In the genomic region with DNA sequence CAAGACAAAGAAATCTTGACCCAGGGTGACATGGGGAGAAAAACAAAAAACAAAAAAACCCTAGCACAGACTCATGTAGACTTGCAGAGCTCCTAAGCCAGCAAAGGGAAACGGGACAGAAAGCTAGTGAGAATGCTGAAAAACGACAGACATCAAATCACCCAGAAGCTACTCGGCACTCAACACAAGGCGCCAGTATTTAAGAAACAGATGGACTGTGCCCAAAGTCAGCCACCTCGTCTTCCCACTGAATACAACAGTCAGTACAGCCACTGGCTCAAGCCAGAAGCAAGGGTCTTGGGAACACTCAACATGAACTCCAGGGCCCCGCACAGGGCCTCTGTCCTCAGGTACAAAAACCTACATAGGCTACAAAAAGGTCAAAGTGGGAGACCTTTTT, we compare ENCODE assay signal across 13 mouse cellular contexts. TPM values are rescaled to one million over a fixed set of nuclear protein-coding genes. Genes with fewer than 3 reads are reported as not detected.
A peak's percentile ranks its signal among the peaks of the same experiment; 100 is the strongest.
DNase-seq lines count a peak whose midpoint lies in the region; ATAC-seq lines count a peak whose summit lies in the region.
"Had no signal": no experiment of that assay in that cellular context is flagged by ENCODE, and none has a peak within 500 bp of the region (broad histone marks: within the 10 kb centered on the region; RNA-seq: fewer than 3 reads in every experiment).

No protein-coding gene starts in this region.

- H3K27ac ChIP-seq in forebrain, embryonic 10.5 days: peak overlapping the region; percentile 36; the same call in 1 of the 2 replicates
- no peak overlapping the region for H3K27ac ChIP-seq in forebrain, embryonic 11.5 days (ENCODE audit: low read depth, low read length)
- 0 out of 2 replicates have a peak overlapping the region, but pooled peaks have one; percentile 30 for H3K27ac ChIP-seq in lung, embryonic 15.5 days
- H3K27ac ChIP-seq in hindbrain, embryonic 11.5 days (ENCODE audit: low read depth, low read length): 0 out of 2 replicates have a peak overlapping the region, but pooled peaks have one; percentile 31
- peak overlapping the region; percentile 78 for H3K27ac ChIP-seq in neural tube, embryonic 13.5 days (replicated peaks)

- DNase-seq in forebrain, embryonic 10.5 days (ENCODE audit: extremely low spot score, low spot score): no peak
- no peak for DNase-seq in forebrain, embryonic 11.5 days (ENCODE audit: low spot score)
- DNase-seq in lung, postnatal 36 days: no peak
- no peak for DNase-seq in hindbrain, embryonic 11.5 days (ENCODE audit: low spot score)
- no peak for DNase-seq in left cerebral cortex, postnatal 36 days (ENCODE audit: low spot score in 2 of 2)
- DNase-seq: adrenal gland, adult 2 months; heart, adult 18-20 months; spleen, adult 18-20 months; thymus, adult 18-20 months had no signal

- peaks cover 16% of the 10 kb centered on the region for H3K36me3 ChIP-seq in forebrain, embryonic 10.5 days (replicated peaks)
- H3K36me3 ChIP-seq in forebrain, embryonic 11.5 days (ENCODE audit: control insufficient read depth, insufficient read depth, low read length): no peaks in the 10 kb centered on the region
- no peaks in the 10 kb centered on the region for H3K36me3 ChIP-seq in lung, embryonic 15.5 days
- H3K36me3 ChIP-seq in hindbrain, embryonic 11.5 days (ENCODE audit: control insufficient read depth, insufficient read depth, low read length): no peaks in the 10 kb centered on the region
- H3K36me3 ChIP-seq in neural tube, embryonic 13.5 days: no peaks in the 10 kb centered on the region

- no peak overlapping the region for H3K9ac ChIP-seq in forebrain, embryonic 11.5 days (ENCODE audit: low read length)
- H3K9ac ChIP-seq in lung, embryonic 15.5 days: no peak overlapping the region
- no peak overlapping the region for H3K9ac ChIP-seq in hindbrain, embryonic 11.5 days (ENCODE audit: low read depth, low read length)
- H3K9ac ChIP-seq in neural tube, embryonic 13.5 days: peak overlapping the region; percentile 52

- intact Hi-C loops in left cerebral cortex, postnatal 36 days (cut with DNase I): no loop called here

- peaks cover 91% of the 10 kb centered on the region for H3K4me1 ChIP-seq in forebrain, embryonic 10.5 days
- peaks cover 35% of the 10 kb centered on the region for H3K4me1 ChIP-seq in forebrain, embryonic 11.5 days (replicated peaks; ENCODE audit: control insufficient read depth, insufficient read depth, low read length)
- peaks cover 90% of the 10 kb centered on the region for H3K4me1 ChIP-seq in lung, embryonic 15.5 days
- peaks cover 34% of the 10 kb centered on the region for H3K4me1 ChIP-seq in hindbrain, embryonic 11.5 days (replicated peaks; ENCODE audit: control insufficient read depth, insufficient read depth, low read length)
- peaks cover 98% of the 10 kb centered on the region for H3K4me1 ChIP-seq in neural tube, embryonic 13.5 days (replicated peaks)

- no peak overlapping the region for H3K4me2 ChIP-seq in forebrain, embryonic 11.5 days (ENCODE audit: low read depth, low read length, severe bottlenecking)
- no peak overlapping the region for H3K4me2 ChIP-seq in lung, embryonic 15.5 days
- no peak overlapping the region for H3K4me2 ChIP-seq in hindbrain, embryonic 11.5 days (replicated peaks; ENCODE audit: low read depth, low read length)
- H3K4me2 ChIP-seq in neural tube, embryonic 13.5 days: peak overlapping the region; percentile 26; the same call in 1 of the 2 replicates

- no peak overlapping the region for H3K4me3 ChIP-seq in forebrain, embryonic 10.5 days
- no peak overlapping the region for H3K4me3 ChIP-seq in forebrain, embryonic 11.5 days (ENCODE audit: low read depth, low read length)
- no peak overlapping the region for H3K4me3 ChIP-seq in lung, embryonic 15.5 days
- no peak overlapping the region for H3K4me3 ChIP-seq in hindbrain, embryonic 11.5 days (ENCODE audit: low read depth, low read length)
- H3K4me3 ChIP-seq in neural tube, embryonic 13.5 days: no peak overlapping the region
- H3K4me3 ChIP-seq: myocyte had no signal

- no peak for ATAC-seq in forebrain, embryonic 11.5 days (replicated peaks; ENCODE audit: low FRiP score)
- no peak for ATAC-seq in lung, embryonic 15.5 days (ENCODE audit: borderline replicate concordance, extremely low read depth, low FRiP score, low TSS enrichment)
- no peak for ATAC-seq in hindbrain, embryonic 11.5 days (ENCODE audit: low FRiP score)
- ATAC-seq in neural tube, embryonic 13.5 days (ENCODE audit: low read depth): no peak
- no peak for ATAC-seq in megakaryocyte-erythroid progenitor cell, adult 5-6 weeks (replicated peaks; ENCODE audit: low FRiP score, low TSS enrichment, poor library complexity, severe bottlenecking)

- H3K27me3 ChIP-seq in forebrain, embryonic 10.5 days (ENCODE audit: poor library complexity, severe bottlenecking): no peaks in the 10 kb centered on the region
- no peaks in the 10 kb centered on the region for H3K27me3 ChIP-seq in forebrain, embryonic 11.5 days (ENCODE audit: control insufficient read depth, insufficient read depth, low read length)
- no peaks in the 10 kb centered on the region for H3K27me3 ChIP-seq in lung, embryonic 15.5 days
- H3K27me3 ChIP-seq in hindbrain, embryonic 11.5 days (ENCODE audit: control insufficient read depth, insufficient read depth, low read length): no peaks in the 10 kb centered on the region
- H3K27me3 ChIP-seq in neural tube, embryonic 13.5 days: no peaks in the 10 kb centered on the region

- WGBS in forebrain, embryonic 10.5 days: 81% methylated on average over 6 of the region's 6 CpGs
- 72% methylated on average over 6 of the region's 6 CpGs for WGBS in forebrain, embryonic 11.5 days
- 38% methylated on average over 6 of the region's 6 CpGs for WGBS in lung, embryonic 15.5 days
- WGBS in hindbrain, embryonic 11.5 days: 62% methylated on average over 6 of the region's 6 CpGs
- WGBS in neural tube, embryonic 13.5 days: 43% methylated on average over 6 of the region's 6 CpGs

- no peaks in the 10 kb centered on the region for H3K9me3 ChIP-seq in forebrain, embryonic 10.5 days
- no peaks in the 10 kb centered on the region for H3K9me3 ChIP-seq in forebrain, embryonic 11.5 days (ENCODE audit: control insufficient read depth, low read length)
- no peaks in the 10 kb centered on the region for H3K9me3 ChIP-seq in lung, embryonic 15.5 days
- no peaks in the 10 kb centered on the region for H3K9me3 ChIP-seq in hindbrain, embryonic 11.5 days (ENCODE audit: control insufficient read depth, low read length)
- no peaks in the 10 kb centered on the region for H3K9me3 ChIP-seq in neural tube, embryonic 13.5 days

RNA-seq across cellular contexts. Expression of a gene that starts 7.8 kb away (rescaled TPM):
- 15.7 and 17.8 TPM in 2 replicates for polyA plus RNA-seq in forebrain, embryonic 10.5 days (2016; fragmentation: Nextera tagmentation; extraction: Ambion mirVana)
- 27.3 and 29.5 TPM in 2 replicates for polyA plus RNA-seq in forebrain, embryonic 11.5 days (2014; fragmentation: Nextera tagmentation; extraction: Ambion mirVana)
- 28.7 and 30.5 TPM in 2 replicates for polyA plus RNA-seq in lung, embryonic 15.5 days (2015; fragmentation: Nextera tagmentation; extraction: Ambion mirVana)
- 14.5 and 21.2 TPM in 2 replicates for polyA plus RNA-seq in hindbrain, embryonic 11.5 days (2014; fragmentation: Nextera tagmentation; extraction: Ambion mirVana)
- 29.2 and 30.4 TPM in 2 replicates for polyA plus RNA-seq in neural tube, embryonic 13.5 days (2015; fragmentation: Nextera tagmentation; extraction: Ambion mirVana)
- total RNA-seq in megakaryocyte-erythroid progenitor cell, adult 5-6 weeks (2014; fragmentation: Nextera tagmentation): 48.7 and 54.4 TPM in 2 replicates
- 4.8 and 6.7 TPM in 2 replicates for total RNA-seq in megakaryocyte-erythroid progenitor cell, adult 5-6 weeks (2017)
- total RNA-seq in left cerebral cortex, postnatal 36 days (2021): 100 to 1,000 TPM; 167 to 240 TPM
